Mouse (Mus musculus) adrenal gland, postnatal 25 days (tissue): Measurements from ENCODE around the gene Slc9a8. TPM values are rescaled to one million over a fixed set of nuclear protein-coding genes. Genes with fewer than 3 reads are reported as not detected.
"Not testable (repeated sequence)": the region's sequence is repeated elsewhere in the genome, so short reads cannot be mapped to it uniquely, and the experiment has no call there.

Experiments
- DNase-seq: peaks from one replicate; pipeline ENCODE4 v3.0.0; 2021; ENCODE audit warnings: mixed read lengths
- long read RNA-seq: library from polyadenylated mRNA; stranded (forward); transcript quantifications from one replicate; pipeline ENCODE4 v2.0.0, GENCODE M21; 2021
- total RNA-seq: library from RNA; stranded (reverse); gene quantifications from 2 replicates; pipeline ENCODE4 v1.2.3, GENCODE M21; 2021

Slc9a8 gene
- total RNA-seq: 42.1 and 51.9 TPM in 2 replicates
- long read RNA-seq, full-length matches to known transcripts: 3 of 21 reads
- long read RNA-seq, partial matches to known transcripts: 1 of 21 reads
- long read RNA-seq, other reads (novel, unspliced or antisense): 17 of 21 reads

- DNase-seq: peak; percentile 96
Observed at GRCm38 (mm10) chr2:167421330-167422149, at the start of gene Slc9a8. Gene Slc9a8, plus strand, starts transcription at chr2:167421712.

GRCm38 (mm10) chr2:167373266-167373665, 48.2 kb upstream of the Slc9a8 start:
- peak; percentile 73 for DNase-seq

GRCm38 (mm10) chr2:167374191-167374805, 47.2 kb upstream of the Slc9a8 start:
- DNase-seq: no peak

- DNase-seq: no peak
Observed at GRCm38 (mm10) chr2:167375135-167375534, 46.4 kb upstream of the Slc9a8 start.

GRCm38 (mm10) chr2:167375688-167376087, 45.8 kb upstream of the Slc9a8 start:
- no peak for DNase-seq

- DNase-seq: no peak
Observed at GRCm38 (mm10) chr2:167376160-167376564, 45.4 kb upstream of the Slc9a8 start.

- DNase-seq: no peak
Observed at GRCm38 (mm10) chr2:167377697-167378096, 43.8 kb upstream of the Slc9a8 start.

- no peak for DNase-seq
Observed at GRCm38 (mm10) chr2:167378972-167379371, 42.5 kb upstream of the Slc9a8 start.

GRCm38 (mm10) chr2:167380615-167381285, 40.8 kb upstream of the Slc9a8 start:
- DNase-seq: no peak

GRCm38 (mm10) chr2:167381596-167381995, 39.9 kb upstream of the Slc9a8 start:
- no peak for DNase-seq

- no peak for DNase-seq
Observed at GRCm38 (mm10) chr2:167382389-167382788, 39.1 kb upstream of the Slc9a8 start.

GRCm38 (mm10) chr2:167383666-167384083, 37.8 kb upstream of the Slc9a8 start:
- peak; percentile 93 for DNase-seq

GRCm38 (mm10) chr2:167386456-167386855, 35.1 kb upstream of the Slc9a8 start:
- DNase-seq: no peak

- DNase-seq: no peak
Observed at GRCm38 (mm10) chr2:167386998-167387397, 34.5 kb upstream of the Slc9a8 start.

GRCm38 (mm10) chr2:167394426-167394825, 27.1 kb upstream of the Slc9a8 start:
- DNase-seq: no peak

- not testable (repeated sequence) for DNase-seq
Observed at GRCm38 (mm10) chr2:167396420-167396819, 25.1 kb upstream of the Slc9a8 start.

GRCm38 (mm10) chr2:167399012-167399411, 22.5 kb upstream of the Slc9a8 start:
- DNase-seq: no peak

- DNase-seq: peak; percentile 47
Observed at GRCm38 (mm10) chr2:167399646-167400045, 21.9 kb upstream of the Slc9a8 start.

GRCm38 (mm10) chr2:167403085-167403484, 18.4 kb upstream of the Slc9a8 start:
- DNase-seq: peak; percentile 50

GRCm38 (mm10) chr2:167405101-167405880, 16.2 kb upstream of the Slc9a8 start:
- no peak for DNase-seq

- DNase-seq: no peak
Observed at GRCm38 (mm10) chr2:167407296-167407929, 14.1 kb upstream of the Slc9a8 start.
